ENCODE assay signal across 13 mouse cellular contexts in genomic region chr11:98582551-98583264, GRCm38 (mm10). TPM values are rescaled to one million over a fixed set of nuclear protein-coding genes. Genes with fewer than 3 reads are reported as not detected.
DNase-seq lines count a peak whose midpoint lies in the region; ATAC-seq lines count a peak whose summit lies in the region.
"Had no signal": no experiment of that assay in that cellular context is flagged by ENCODE, and none has a peak within 500 bp of the region (broad histone marks: within the 10 kb centered on the region; RNA-seq: fewer than 3 reads in every experiment).

No protein-coding gene starts in this region.

- no peaks in the 10 kb centered on the region for H3K27me3 ChIP-seq in megakaryocyte, embryonic 14.5 days (replicated peaks)

- peaks cover 63% of the 10 kb centered on the region for H3K36me3 ChIP-seq in megakaryocyte, embryonic 14.5 days (replicated peaks; ENCODE audit: low read length)

- H3K4me3 ChIP-seq in megakaryocyte, embryonic 14.5 days (replicated peaks) = peak overlapping the region; percentile 93

- peak; percentile 53 for DNase-seq in c-Kit-positive CD71-positive TER-119-negative erythroid progenitor cells, embryonic 14.5 days (ENCODE audit: low read depth)
- DNase-seq in liver = peak; percentile 75
- DNase-seq in spleen, postnatal 4 days (ENCODE audit: low spot score in 2 of 2) = peak; percentile 61 to 77
- no peak for DNase-seq in testis, postnatal 10 days (ENCODE audit: low spot score)
- DNase-seq: forebrain, postnatal 0 days; heart, adult 11 months; right cerebral cortex, postnatal 4 days had no signal

- no peak for ATAC-seq in megakaryocyte, adult 5-6 weeks (ENCODE audit: poor library complexity, severe bottlenecking)
- no peak for ATAC-seq in granulocyte monocyte progenitor cell, adult 5-6 weeks (replicated peaks; ENCODE audit: poor library complexity, severe bottlenecking)
- ATAC-seq: forebrain, postnatal 0 days had no signal

- no peaks in the 10 kb centered on the region for H3K9me3 ChIP-seq in megakaryocyte, embryonic 14.5 days

- H3K4me1 ChIP-seq in megakaryocyte, embryonic 14.5 days = peaks cover 87% of the 10 kb centered on the region

RNA-seq across cellular contexts. Expression of gene Ormdl3, which starts 4.5 kb away (rescaled TPM):
- polyA plus RNA-seq in megakaryocyte, embryonic 14.5 days (2012; ENCODE audit: insufficient read depth, low replicate concordance) = 106 and 188 TPM in 2 replicates
- 5.1 and 7.8 TPM in 2 replicates for total RNA-seq in megakaryocyte, adult 5-6 weeks (2015)
- 6.3 and 8.8 TPM in 2 replicates for total RNA-seq in megakaryocyte, adult 5-6 weeks (2017)
- total RNA-seq in granulocyte monocyte progenitor cell, adult 5-6 weeks (2014; fragmentation: Nextera tagmentation) = 5.9 and 7.3 TPM in 2 replicates
- total RNA-seq in granulocyte monocyte progenitor cell, adult 5-6 weeks (2017) = 7.7 and 8.6 TPM in 2 replicates

RNA-seq across cellular contexts. Expression of gene Lrrc3c, which starts 15.4 kb away (rescaled TPM):
- polyA plus RNA-seq in megakaryocyte, embryonic 14.5 days (2012; ENCODE audit: insufficient read depth, low replicate concordance) = not detected in 2 replicates
- not detected in 2 replicates for total RNA-seq in megakaryocyte, adult 5-6 weeks (2015)
- total RNA-seq in megakaryocyte, adult 5-6 weeks (2017) = not detected in 2 replicates
- total RNA-seq in granulocyte monocyte progenitor cell, adult 5-6 weeks (2014; fragmentation: Nextera tagmentation) = not detected in 2 replicates
- not detected in 2 replicates for total RNA-seq in granulocyte monocyte progenitor cell, adult 5-6 weeks (2017)
- total RNA-seq: forebrain, postnatal 0 days; left cerebral cortex, postnatal 36 days; monocyte, adult 5-6 weeks had no signal
- polyA plus RNA-seq: forebrain, postnatal 0 days; large intestine, adult 2 months had no signal

RNA-seq across cellular contexts. Expression of gene Zpbp2, which starts 31.8 kb away (rescaled TPM):
- polyA plus RNA-seq in megakaryocyte, embryonic 14.5 days (2012; ENCODE audit: insufficient read depth, low replicate concordance) = 0.08 TPM in 1 of 2 replicates, not detected in the other
- total RNA-seq in megakaryocyte, adult 5-6 weeks (2015) = 0.34 and 5.4 TPM in 2 replicates
- total RNA-seq in megakaryocyte, adult 5-6 weeks (2017) = 0.81 TPM in 1 of 2 replicates, not detected in the other
- total RNA-seq in granulocyte monocyte progenitor cell, adult 5-6 weeks (2014; fragmentation: Nextera tagmentation) = 1.6 TPM in 1 of 2 replicates, not detected in the other
- total RNA-seq in granulocyte monocyte progenitor cell, adult 5-6 weeks (2017) = not detected in 2 replicates
- total RNA-seq: forebrain, postnatal 0 days had no signal
- polyA plus RNA-seq: forebrain, postnatal 0 days had no signal

RNA-seq across cellular contexts. Expression of gene Ikzf3, which starts 36.9 kb away (rescaled TPM):
- 0.47 TPM in 1 of 2 replicates, not detected in the other for polyA plus RNA-seq in megakaryocyte, embryonic 14.5 days (2012; ENCODE audit: insufficient read depth, low replicate concordance)
- 6.0 and 9.9 TPM in 2 replicates for total RNA-seq in megakaryocyte, adult 5-6 weeks (2015)
- total RNA-seq in megakaryocyte, adult 5-6 weeks (2017) = 6.6 and 11.0 TPM in 2 replicates
- total RNA-seq in granulocyte monocyte progenitor cell, adult 5-6 weeks (2014; fragmentation: Nextera tagmentation) = 0.15 TPM in 1 of 2 replicates, not detected in the other
- total RNA-seq in granulocyte monocyte progenitor cell, adult 5-6 weeks (2017) = not detected in 2 replicates
- total RNA-seq: left cerebral cortex, postnatal 36 days had no signal

RNA-seq across cellular contexts. Expression of gene Gm12355, which starts 42.8 kb away (rescaled TPM):
- not detected in 2 replicates for polyA plus RNA-seq in megakaryocyte, embryonic 14.5 days (2012; ENCODE audit: insufficient read depth, low replicate concordance)
- 5.5 and 7.0 TPM in 2 replicates for total RNA-seq in megakaryocyte, adult 5-6 weeks (2015)
- total RNA-seq in megakaryocyte, adult 5-6 weeks (2017) = 1.8 and 3.3 TPM in 2 replicates
- total RNA-seq in granulocyte monocyte progenitor cell, adult 5-6 weeks (2014; fragmentation: Nextera tagmentation) = 1.6 and 1.8 TPM in 2 replicates
- 4.8 and 9.5 TPM in 2 replicates for total RNA-seq in granulocyte monocyte progenitor cell, adult 5-6 weeks (2017)
- total RNA-seq: monocyte, adult 5-6 weeks had no signal
- polyA plus RNA-seq: large intestine, adult 2 months had no signal
